Mouse (Mus musculus) thymus, adult 2 months (tissue): ENCODE measurements around the gene Slc25a43.

ENCODE experiments used
- CTCF ChIP-seq: fragments of 200-500 bp; IDR thresholded peaks from 2 replicates; pipeline ENCODE4 v1.5.1; 2012; ENCODE audit warnings: mild to moderate bottlenecking, control low read depth, low read length, moderate library complexity, borderline replicate concordance; ENCODE audit not compliant: control insufficient read depth, poor library complexity, insufficient read depth; ENCODE audit errors: extremely low read depth
- POLR2A ChIP-seq: fragments of 200-500 bp; IDR thresholded peaks from 2 replicates; pipeline ENCODE4 v1.6.1; 2012; ENCODE audit warnings: mild to moderate bottlenecking, low read length, control low read depth, moderate library complexity; ENCODE audit not compliant: control insufficient read depth, poor library complexity, insufficient read depth; ENCODE audit errors: extremely low read depth

DNA sequence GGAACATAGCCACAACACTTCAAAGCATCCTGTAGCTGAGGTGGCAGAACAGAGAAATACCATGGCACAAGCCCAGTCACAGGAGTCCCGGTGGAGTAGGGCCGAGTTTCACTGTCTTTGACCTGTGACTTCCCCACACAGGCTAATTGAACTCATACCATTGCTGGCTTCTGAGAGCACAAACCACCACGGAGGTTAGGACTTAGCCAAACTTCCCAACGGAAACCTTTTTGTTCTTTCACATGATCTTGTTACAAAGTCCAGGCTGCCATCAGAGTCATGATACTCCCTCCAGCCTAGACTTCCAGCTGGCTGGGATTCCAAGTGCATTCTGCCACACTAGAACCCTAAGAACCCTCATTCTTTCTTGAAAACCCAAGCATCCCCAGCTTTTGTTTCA, 34.2 kb downstream of the Slc25a43 start:
- TF ChIP-seq CTCF (no peak), POLR2A (no peak)
